Mouse (Mus musculus) erythroblast, embryonic 14.5 days (primary cell): ENCODE measurements around the gene Wfikkn2. TPM values are rescaled to one million over a fixed set of nuclear protein-coding genes. Genes with fewer than 3 reads are reported as not detected.

Experiments
- H3K27me3 ChIP-seq: 2 replicates; pipeline ENCODE4 v1.6.1; 2012; ENCODE audit warnings: inconsistent platforms; ENCODE audit not compliant: control insufficient read depth
- H3K36me3 ChIP-seq: 2 replicates; pipeline ENCODE4 v1.6.1; 2012; ENCODE audit warnings: mild to moderate bottlenecking, inconsistent platforms; ENCODE audit not compliant: control insufficient read depth
- H3K4me1 ChIP-seq: 2 replicates; pipeline ENCODE4 v1.6.1; 2012; ENCODE audit warnings: inconsistent platforms; ENCODE audit not compliant: control insufficient read depth
- H3K4me3 ChIP-seq: replicated peaks from 2 replicates; pipeline ENCODE3; 2012; ENCODE audit warnings: moderate library complexity, mild to moderate bottlenecking, inconsistent platforms
- H3K9me3 ChIP-seq: 2 replicates; pipeline ENCODE4 v1.6.1; 2012; ENCODE audit warnings: low read length, inconsistent platforms, mixed read lengths; ENCODE audit not compliant: control insufficient read depth
- GATA1 ChIP-seq: IDR thresholded peaks from 2 replicates; pipeline ENCODE4 v1.6.1; 2012; ENCODE audit warnings: low read length, inconsistent platforms, mixed read lengths
- TAL1 ChIP-seq: IDR thresholded peaks from 3 replicates; pipeline ENCODE4 v1.6.1; 2012; ENCODE audit warnings: low read length, inconsistent platforms, mixed read lengths
- polyA plus RNA-seq: library from polyadenylated mRNA; stranded (reverse); fragments of >175 nt; gene quantifications from 2 replicates; pipeline ENCODE4 v1.2.3, GENCODE M21; 2012

Gene Wfikkn2
- polyA plus RNA-seq, 1 experiment, result not detected

- Histone ChIP-seq H3K9me3 (no peaks in the 10 kb centered on the region), H3K4me3 (no peak within 1 kb of the TSS), H3K36me3 (peaks cover 60% of the 10 kb centered on the region), H3K27me3 (no peaks in the 10 kb centered on the region), H3K4me1 (peaks cover 41% of the 10 kb centered on the region)
- no peak for TF ChIP-seq GATA1
- TF ChIP-seq TAL1, result no peak
Measured at GRCm38 (mm10) chr11:94281199-94282181, 35.7 kb upstream of the Wfikkn2 start, which contains the start of gene Gm21885. TSS of gene Gm21885 (plus strand) at chr11:94281873.

- TF ChIP-seq GATA1 (no peak), TAL1 (no peak)
- Histone ChIP-seq H3K4me1 (peaks cover 63% of the 10 kb centered on the region), H3K27me3 (no peaks in the 10 kb centered on the region), H3K9me3 (no peaks in the 10 kb centered on the region), H3K4me3 (peak overlapping the region; percentile 57), H3K36me3 (peaks cover 16% of the 10 kb centered on the region)
Measured at GRCm38 (mm10) chr11:94276869-94277337, 31.1 kb upstream of the Wfikkn2 start.

GRCm38 (mm10) chr11:94275686-94276085, 29.9 kb upstream of the Wfikkn2 start:
- peaks cover 4% of the 10 kb centered on the region for H3K36me3 ChIP-seq
- no peak overlapping the region for H3K4me3 ChIP-seq
- TF ChIP-seq TAL1 (no peak), GATA1 (no peak)
- H3K27me3 ChIP-seq, result no peaks in the 10 kb centered on the region
- H3K4me1 ChIP-seq, result peaks cover 52% of the 10 kb centered on the region
- H3K9me3 ChIP-seq, result no peaks in the 10 kb centered on the region

- no peak for TF ChIP-seq TAL1
- H3K9me3 ChIP-seq, result no peaks in the 10 kb centered on the region
- H3K4me1 ChIP-seq, result peaks cover 50% of the 10 kb centered on the region
- H3K36me3 ChIP-seq, result peaks cover 2% of the 10 kb centered on the region; the same call in 1 of the 2 replicates
- no peaks in the 10 kb centered on the region for H3K27me3 ChIP-seq
- H3K4me3 ChIP-seq, result no peak overlapping the region
Measured at GRCm38 (mm10) chr11:94275226-94275625, 29.4 kb upstream of the Wfikkn2 start.

- Histone ChIP-seq H3K36me3 (peaks cover 2% of the 10 kb centered on the region; the same call in 1 of the 2 replicates), H3K4me1 (peaks cover 58% of the 10 kb centered on the region), H3K4me3 (peak overlapping the region; percentile 25), H3K9me3 (no peaks in the 10 kb centered on the region), H3K27me3 (no peaks in the 10 kb centered on the region)
- TF ChIP-seq TAL1, result no peak
- peak; percentile 57 for TF ChIP-seq GATA1
Measured at GRCm38 (mm10) chr11:94274206-94274867, 28.5 kb upstream of the Wfikkn2 start.

- no peaks in the 10 kb centered on the region for H3K9me3 ChIP-seq
- H3K27me3 ChIP-seq, result no peaks in the 10 kb centered on the region
- H3K36me3 ChIP-seq, result peaks cover 2% of the 10 kb centered on the region; the same call in 1 of the 2 replicates
- no peak overlapping the region for H3K4me3 ChIP-seq
- TF ChIP-seq TAL1 (no peak), GATA1 (no peak)
- H3K4me1 ChIP-seq, result peaks cover 53% of the 10 kb centered on the region
Measured at GRCm38 (mm10) chr11:94272960-94273927, 27.4 kb upstream of the Wfikkn2 start.

GRCm38 (mm10) chr11:94271015-94271414, 25.2 kb upstream of the Wfikkn2 start:
- H3K4me1 ChIP-seq, result peaks cover 60% of the 10 kb centered on the region

GRCm38 (mm10) chr11:94269906-94270305, 24.1 kb upstream of the Wfikkn2 start:
- H3K4me1 ChIP-seq, result peaks cover 59% of the 10 kb centered on the region

More at GRCm38 (mm10) chr11:94271015-94271414, 25.2 kb upstream of the Wfikkn2 start:
- H3K9me3 ChIP-seq, result no peaks in the 10 kb centered on the region
- peaks cover 2% of the 10 kb centered on the region; the same call in 1 of the 2 replicates for H3K36me3 ChIP-seq
- H3K27me3 ChIP-seq, result no peaks in the 10 kb centered on the region
- no peak for TF ChIP-seq GATA1
- no peak for TF ChIP-seq TAL1
- no peak overlapping the region for H3K4me3 ChIP-seq

More at GRCm38 (mm10) chr11:94269906-94270305, 24.1 kb upstream of the Wfikkn2 start:
- Histone ChIP-seq H3K9me3 (no peaks in the 10 kb centered on the region), H3K36me3 (no peaks in the 10 kb centered on the region; the same call in 1 of the 2 replicates), H3K27me3 (no peaks in the 10 kb centered on the region), H3K4me3 (no peak overlapping the region)
- no peak for TF ChIP-seq TAL1
- TF ChIP-seq GATA1, result no peak
